Mouse (Mus musculus) adrenal gland, adult (tissue): ENCODE data around the gene Nlrp1a.

ENCODE experiments used
- DNase-seq, 2 experiments: peaks; one replicate each; pipeline ENCODE4 v3.0.0; 2022 to 2023; ENCODE audit warnings: low spot score in 1 of 2; ENCODE audit not compliant: inconsistent age in 2 of 2

The Nlrp1a gene

DNA sequence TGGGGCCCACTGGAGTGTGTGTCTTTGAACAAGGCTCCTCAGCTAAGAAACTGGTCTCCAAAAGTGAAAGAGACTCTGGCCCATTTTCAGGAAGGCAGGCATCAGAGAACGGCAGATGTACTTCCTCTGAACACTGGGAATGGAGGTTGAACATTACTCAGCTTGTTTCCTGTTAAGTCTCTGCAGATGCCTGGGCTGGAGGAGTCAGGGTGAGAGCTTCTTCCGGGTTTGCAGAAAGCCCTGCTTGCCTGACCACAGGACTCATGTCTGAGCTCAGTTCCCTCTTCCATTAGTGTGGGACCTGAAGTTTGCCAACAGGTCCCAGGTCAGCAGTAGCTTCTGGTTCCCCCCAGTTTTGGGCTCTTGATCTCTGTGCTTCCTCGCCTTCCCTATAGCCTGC, at the start of gene Nlrp1a:
Nlrp1a (minus strand) TSS at position 44 of the 400 bp plus-strand sequence.
- peak in 1 of 2 experiments; percentile 31 for DNase-seq

DNA sequence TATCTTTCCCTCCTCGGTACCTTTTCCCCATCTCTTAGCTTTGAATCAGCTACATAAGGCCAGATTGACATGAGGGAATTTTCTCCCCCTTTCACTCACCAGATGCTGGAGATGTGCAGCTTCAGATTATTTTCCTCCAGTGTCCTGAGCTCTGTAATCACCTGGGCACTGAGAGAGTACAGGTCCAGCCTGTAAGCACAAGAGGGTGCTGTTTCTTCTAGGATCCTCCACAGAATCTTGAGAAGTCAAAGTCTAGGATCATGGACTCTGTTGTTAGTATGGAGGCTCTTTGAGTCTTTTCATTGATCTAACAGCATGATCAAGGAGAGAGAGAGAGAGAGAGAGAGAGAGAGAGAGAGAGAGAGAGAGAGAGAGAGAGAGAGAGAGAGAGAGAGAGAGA, 25.1 kb upstream of the Nlrp1a start:
- no peak for DNase-seq

DNA sequence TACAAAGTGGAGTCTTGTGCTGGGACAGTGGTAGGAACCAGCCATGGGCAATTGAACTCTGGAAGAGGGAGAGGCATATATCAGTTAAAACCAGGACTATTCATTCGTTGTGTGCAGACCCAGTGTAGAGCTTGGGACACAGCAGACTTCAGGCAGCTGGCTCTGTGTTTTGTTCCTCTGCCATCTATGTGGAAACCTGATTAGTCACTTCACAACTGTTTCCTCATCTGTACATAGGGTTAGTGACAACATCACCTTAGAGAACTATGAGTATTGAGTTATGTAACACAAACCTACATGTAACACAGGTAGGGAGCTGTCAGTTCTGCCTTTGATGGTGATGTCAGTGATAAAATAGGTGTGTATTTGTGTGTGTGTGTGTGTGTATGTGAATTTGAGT, 19.6 kb upstream of the Nlrp1a start:
- DNase-seq = no peak

DNA sequence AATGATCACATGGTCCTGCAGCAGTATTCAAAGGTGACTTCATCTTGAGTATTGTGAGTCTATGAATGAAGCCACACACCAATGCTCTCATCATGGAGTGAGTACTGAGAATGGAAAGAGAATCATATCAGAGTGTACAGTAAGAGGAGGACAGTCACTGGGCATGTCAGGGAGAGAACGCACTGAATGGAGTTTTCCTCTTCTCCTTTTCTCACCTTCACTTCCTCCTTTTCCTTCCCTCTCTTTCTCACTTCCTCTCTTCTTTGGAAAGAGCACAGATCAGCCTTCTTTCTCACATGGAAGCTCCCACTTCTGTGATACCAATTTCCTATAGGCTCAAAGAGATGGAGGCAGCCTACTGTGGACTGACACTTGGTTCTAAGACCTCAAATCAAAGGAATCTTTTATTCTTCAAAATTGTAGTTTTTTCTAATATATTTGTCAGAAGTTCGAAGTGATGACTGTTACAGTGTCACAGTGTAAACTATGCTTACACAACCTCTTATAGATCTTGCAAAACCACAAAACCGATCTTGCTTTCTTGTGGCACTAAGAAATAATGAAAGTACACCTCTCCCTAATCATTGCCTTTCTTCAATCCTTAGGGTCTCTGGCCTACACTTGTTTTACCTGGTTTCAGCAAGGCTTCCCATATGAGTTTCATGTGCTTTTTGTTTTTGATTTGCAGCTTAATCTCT, 15.1 kb upstream of the Nlrp1a start:
- no peak for DNase-seq

DNA sequence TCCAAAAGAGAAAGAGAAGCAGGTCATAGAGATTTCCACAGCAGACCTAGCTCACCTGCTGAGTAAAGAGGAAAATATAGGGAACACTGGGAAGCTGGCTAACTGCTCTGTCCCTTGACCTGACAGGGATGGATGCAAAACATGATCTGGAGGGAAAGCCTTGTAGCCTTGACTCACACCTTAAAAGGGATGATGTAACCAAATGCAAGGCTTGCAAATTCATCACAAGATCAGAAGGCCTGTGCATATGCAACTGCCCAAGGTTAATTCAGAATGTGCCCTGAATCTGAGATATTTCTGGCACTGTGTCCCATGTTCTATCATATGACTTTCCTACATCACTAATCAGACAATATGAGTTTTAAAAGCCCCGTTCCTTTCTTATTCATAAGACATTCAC, 10.8 kb upstream of the Nlrp1a start:
- peak in 1 of 2 experiments; percentile 36 for DNase-seq

DNA sequence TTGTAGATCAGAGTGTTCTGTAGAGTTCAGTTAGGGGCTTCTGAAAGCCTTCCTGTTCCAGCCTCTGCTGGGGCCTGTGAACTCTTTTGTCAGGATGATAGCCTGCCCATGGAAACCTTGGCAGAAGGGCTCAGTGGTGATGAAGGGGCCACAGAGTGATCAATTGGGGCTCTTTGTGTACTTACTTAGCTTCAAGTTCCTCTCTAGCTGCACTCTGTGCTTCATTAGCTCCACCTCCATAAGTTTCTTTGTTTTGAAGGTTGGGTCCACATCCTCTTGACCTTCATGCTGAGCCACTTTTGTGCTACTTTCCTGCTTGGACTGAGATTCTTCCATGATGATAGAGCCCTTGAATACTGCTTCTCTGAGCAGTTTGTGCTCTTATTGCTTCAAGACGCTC, 2.5 kb downstream of the Nlrp1a start:
- DNase-seq = peak in 1 of 2 experiments; percentile 32

DNA sequence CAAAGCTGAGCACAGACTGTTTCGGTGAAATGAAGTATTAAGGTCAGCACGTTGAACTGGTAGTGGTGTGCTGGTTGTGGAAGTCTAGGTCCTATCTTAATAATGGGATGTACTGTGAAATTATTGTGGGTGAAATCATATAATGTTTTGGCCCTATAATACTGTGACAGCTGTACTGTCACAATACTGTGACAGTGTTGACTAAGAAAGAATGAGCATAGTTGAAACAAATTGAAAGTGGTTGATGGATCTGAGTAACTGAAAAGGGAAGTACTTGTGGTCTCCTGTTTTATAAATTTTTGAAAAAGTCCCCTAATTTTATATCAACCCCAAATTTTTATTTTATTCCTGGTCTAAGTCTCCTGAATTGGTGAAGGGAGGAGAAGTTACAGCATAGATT, 37.4 kb downstream of the Nlrp1a start:
- DNase-seq = no peak

DNA sequence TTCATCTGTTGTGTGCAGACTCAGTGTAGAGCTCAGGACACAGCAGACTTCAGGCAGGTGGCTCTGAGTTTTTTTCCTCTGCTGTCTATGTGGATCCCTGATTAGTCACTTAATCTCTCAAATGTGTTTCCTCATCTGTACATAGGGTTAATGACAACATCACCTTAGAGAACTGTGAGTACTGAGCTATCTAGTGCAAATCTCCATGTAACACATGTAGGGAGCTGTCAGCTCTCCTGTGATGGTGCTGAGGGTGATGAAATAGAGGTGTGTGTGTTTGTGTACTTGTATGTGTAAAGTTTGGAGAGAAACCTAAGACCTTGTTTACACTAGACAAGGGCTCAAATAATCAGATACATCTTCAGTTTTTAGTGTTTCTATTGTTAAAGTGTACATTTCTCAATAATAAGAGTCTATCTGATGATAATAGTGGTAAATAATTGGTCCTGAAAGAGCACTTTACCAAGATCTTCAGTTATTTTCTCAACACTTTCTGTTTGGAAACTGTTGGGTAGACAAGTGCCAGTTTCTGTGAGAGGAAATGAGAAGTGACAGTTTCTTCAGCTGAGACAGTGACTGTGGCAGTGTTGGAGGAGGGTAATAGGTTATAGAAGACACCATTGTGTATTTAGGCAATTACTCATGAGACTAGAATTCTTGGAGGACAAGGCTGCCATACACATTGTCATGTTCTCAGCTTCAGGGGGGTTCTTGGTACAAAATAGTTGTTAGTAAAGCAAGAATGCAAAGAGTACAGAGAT, 38.1 kb downstream of the Nlrp1a start:
- DNase-seq = no peak

DNA sequence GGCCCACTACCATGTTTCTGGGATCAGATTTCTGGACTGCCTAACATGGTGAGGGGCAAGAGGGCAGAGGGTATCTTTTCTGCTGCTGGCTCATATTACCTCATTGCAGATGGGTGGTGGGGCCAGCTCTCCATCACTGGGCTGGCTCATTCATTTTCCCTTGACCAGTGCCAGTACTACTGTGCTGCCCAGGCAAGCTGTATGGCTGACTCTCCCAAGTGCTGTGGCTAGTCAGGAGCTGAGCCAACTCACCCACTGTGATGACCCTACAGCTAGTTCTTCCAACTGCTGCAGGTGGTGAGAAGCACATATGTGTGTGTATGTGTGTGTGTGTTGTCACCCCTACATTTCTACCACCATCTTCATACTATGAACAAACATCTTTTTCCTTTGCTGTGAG, 40.6 kb downstream of the Nlrp1a start:
- no peak for DNase-seq

DNA sequence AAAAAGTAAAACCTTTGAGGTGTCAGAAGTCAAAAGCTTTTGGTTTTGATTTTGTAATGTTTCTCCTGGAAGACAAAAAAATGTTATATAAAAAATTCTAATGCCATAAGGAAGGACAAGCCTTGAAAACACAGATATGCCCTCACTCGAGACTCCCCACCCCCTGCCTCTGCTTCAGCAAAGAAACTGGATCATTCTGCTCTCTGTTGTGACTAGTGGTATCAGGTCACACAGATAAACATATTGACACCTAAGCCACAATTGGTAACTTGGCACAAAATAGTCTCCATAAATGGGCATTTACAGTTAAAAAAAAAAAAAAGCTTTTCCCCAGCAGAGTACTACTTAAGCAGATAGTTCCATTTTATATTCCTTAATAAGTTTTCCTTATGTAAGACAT, 68.2 kb downstream of the Nlrp1a start:
- DNase-seq = no peak

DNA sequence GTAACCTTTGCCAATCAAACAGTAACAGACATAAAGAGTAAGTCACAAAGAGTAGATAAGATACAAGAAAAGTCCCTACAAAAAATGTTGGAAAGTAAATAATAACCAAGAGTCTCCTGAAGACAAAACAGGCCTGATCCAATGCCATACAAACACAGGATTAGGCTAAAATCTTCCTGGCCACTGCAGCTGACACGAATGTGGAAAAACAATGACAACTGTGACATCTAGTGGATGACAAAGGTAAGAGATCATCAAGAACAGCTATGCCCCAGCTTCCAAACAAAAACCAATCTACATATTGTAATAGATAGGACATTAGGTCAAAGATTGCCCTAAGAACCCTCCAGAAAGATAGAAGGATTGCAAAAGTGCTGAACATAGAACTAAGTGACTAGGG, 92.0 kb downstream of the Nlrp1a start:
- DNase-seq = peak; percentile 15 to 74
